Mouse (Mus musculus) intestine, embryonic 14.5 days (tissue): ENCODE data around the gene Golga4. TPM values are rescaled to one million over a fixed set of nuclear protein-coding genes. Genes with fewer than 3 reads are reported as not detected.

Experiments
- ATAC-seq: fragments of 200-750 bp; cut with Nextera tagmentation; replicated peaks from 2 replicates; pipeline ENCODE4 v1.8.0; 2017; ENCODE audit warnings: low read depth, moderate number of reproducible peaks, moderate TSS enrichment, moderate library complexity; ENCODE audit not compliant: low FRiP score, low TSS enrichment
- DNase-seq: peaks from one replicate; pipeline ENCODE4 v3.0.0-alpha.2; 2018; ENCODE audit warnings: low spot score
- H3K27ac ChIP-seq: fragments of 300-500 bp; sonication (generic); 2 replicates; pipeline ENCODE4 v1.5.1; 2014; ENCODE audit warnings: low read depth, mild to moderate bottlenecking, control low read depth
- H3K27me3 ChIP-seq: fragments of 300-500 bp; sonication (generic); replicated peaks from 2 replicates; pipeline ENCODE4 v1.6.1; 2014; ENCODE audit warnings: low read length, control low read depth; ENCODE audit not compliant: control insufficient read depth, insufficient read depth
- H3K36me3 ChIP-seq: fragments of 300-500 bp; sonication (generic); 2 replicates; pipeline ENCODE4 v1.6.1; 2014; ENCODE audit warnings: low read length, control low read depth; ENCODE audit not compliant: control insufficient read depth, insufficient read depth
- H3K4me1 ChIP-seq: fragments of 300-500 bp; sonication (generic); replicated peaks from 2 replicates; pipeline ENCODE4 v1.6.1; 2014; ENCODE audit warnings: low read length, control low read depth, mixed read lengths; ENCODE audit not compliant: control insufficient read depth, insufficient read depth
- H3K4me2 ChIP-seq: fragments of 300-500 bp; sonication (generic); 2 replicates; pipeline ENCODE4 v1.6.1; 2014; ENCODE audit warnings: low read length
- H3K4me3 ChIP-seq: fragments of 300-500 bp; sonication (generic); 2 replicates; pipeline ENCODE4 v1.5.1; 2014; ENCODE audit warnings: low read depth, low read length, control low read depth, mixed read lengths
- H3K9ac ChIP-seq: fragments of 300-500 bp; sonication (generic); 2 replicates; pipeline ENCODE4 v1.6.1; 2014; ENCODE audit warnings: mild to moderate bottlenecking, low read length
- H3K9me3 ChIP-seq: fragments of 300-500 bp; sonication (generic); 2 replicates; pipeline ENCODE4 v1.6.1; 2016; ENCODE audit warnings: low read length, control low read depth; ENCODE audit not compliant: control insufficient read depth
- WGBS: fragments of 180-500 bp; shearing (Covaris S2); extraction: QIAGEN DNeasy Blood & Tissue Kit; methylation state at CpG from one replicate; pipeline ENCODE4 v1.1.7; 2014; 5-methylcytosine and 5-hydroxymethylcytosine counted together
- polyA plus RNA-seq: library from polyadenylated mRNA; unstranded; fragments of >200 nt; fragmentation: Nextera tagmentation; extraction: Ambion mirVana; gene quantifications from 2 replicates; pipeline ENCODE4 v1.2.1, GENCODE M21; 2014

The Golga4 gene
- polyA plus RNA-seq, 1 experiment from 2014 or later: 59.5 TPM

DNA sequence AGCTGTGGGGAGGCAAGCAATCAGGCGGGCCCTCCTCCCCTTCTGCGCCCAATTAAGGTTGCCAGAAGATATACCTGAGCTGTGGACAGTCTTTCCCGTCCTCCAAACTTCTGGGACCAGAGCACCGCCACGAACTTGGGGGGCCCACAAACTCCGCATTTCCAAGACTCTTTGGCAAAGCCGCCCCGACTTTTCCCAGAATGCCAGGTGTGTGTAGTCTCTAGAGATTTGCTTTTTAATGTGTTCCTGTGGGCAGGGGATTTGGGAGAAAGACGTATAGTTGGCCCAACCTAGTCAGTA lies 19.0 kb upstream of the Golga4 start:
- H3K36me3 ChIP-seq: no peaks in the 10 kb centered on the region
- peaks cover 75% of the 10 kb centered on the region for H3K27me3 ChIP-seq
- H3K4me1 ChIP-seq: peaks cover 15% of the 10 kb centered on the region; the same call in 1 of the 2 replicates
- ATAC-seq: no peak
- WGBS: 1% methylated on average over 9 of the region's 9 CpGs
- H3K9ac ChIP-seq: no peak overlapping the region
- DNase-seq: no peak
- no peak overlapping the region for H3K4me2 ChIP-seq
- H3K27ac ChIP-seq: no peak overlapping the region
- H3K9me3 ChIP-seq: no peaks in the 10 kb centered on the region
- no peak overlapping the region for H3K4me3 ChIP-seq

DNA sequence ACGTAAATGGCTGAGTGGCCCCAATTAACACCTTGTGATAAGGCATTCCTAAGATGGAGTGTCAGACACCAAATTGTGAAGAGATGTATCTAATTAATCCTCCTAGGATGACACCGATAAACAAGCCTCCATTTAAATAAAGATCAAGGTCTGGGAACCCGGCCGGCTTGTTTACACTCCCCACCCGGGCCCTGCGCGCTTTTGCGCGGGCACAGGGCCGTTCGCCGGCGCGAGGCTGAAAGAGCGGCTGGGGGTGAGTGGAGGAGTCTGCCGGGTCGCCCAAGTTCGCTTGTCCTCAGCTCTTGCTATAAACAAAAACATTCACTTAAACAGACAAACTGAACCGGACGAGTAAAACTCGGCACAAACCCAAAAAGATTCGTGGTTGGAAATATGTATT lies 18.4 kb upstream of the Golga4 start:
- Histone ChIP-seq H3K4me2 (peak overlapping the region; percentile 51), H3K4me3 (peak overlapping the region; percentile 31), H3K27ac (no peak overlapping the region), H3K9ac (no peak overlapping the region), H3K36me3 (no peaks in the 10 kb centered on the region), H3K4me1 (peaks cover 15% of the 10 kb centered on the region; the same call in 1 of the 2 replicates), H3K27me3 (peaks cover 69% of the 10 kb centered on the region), H3K9me3 (no peaks in the 10 kb centered on the region)
- under 1% methylated on average over 22 of the region's 22 CpGs for WGBS
- ATAC-seq (no peak), DNase-seq (peak; percentile 68)

DNA sequence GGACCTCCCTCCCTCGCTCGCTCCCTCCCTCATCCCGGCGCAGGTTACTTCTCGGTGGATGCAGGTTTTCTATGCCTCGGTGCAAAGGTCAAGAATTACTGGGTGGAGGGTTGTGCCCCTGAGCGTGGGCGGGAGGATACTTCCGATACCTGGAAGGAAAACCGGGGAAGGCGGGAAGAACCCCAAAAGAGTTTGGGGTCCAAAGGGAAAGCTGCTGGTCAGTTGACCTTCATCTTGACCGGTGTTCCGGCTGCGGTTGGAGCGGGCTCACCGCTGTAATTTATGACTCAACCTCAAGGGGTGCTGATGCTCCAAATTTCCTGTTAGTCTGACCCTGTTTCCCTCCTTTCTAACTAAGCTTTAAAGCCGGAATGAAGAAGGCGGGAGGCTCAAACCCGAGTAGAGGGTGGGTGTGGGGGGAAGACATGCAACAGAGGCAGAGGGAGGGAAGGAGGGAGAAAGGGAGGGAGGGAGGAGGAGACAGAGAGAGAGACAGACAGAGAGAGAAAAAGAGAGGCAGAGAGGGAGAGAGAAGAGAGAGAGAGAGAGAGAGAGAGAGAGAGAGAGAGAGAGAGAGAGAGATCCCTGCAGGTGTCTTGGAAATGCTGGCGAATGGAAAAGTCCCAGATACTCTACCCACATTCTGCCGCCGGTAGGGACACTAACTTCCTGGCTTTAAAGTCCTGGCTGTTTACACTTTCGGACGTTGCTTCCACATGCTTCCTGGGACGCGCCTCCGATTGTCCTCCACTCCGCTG lies 17.8 kb upstream of the Golga4 start:
- no peak overlapping the region for H3K27ac ChIP-seq
- no peaks in the 10 kb centered on the region for H3K36me3 ChIP-seq
- ATAC-seq (no peak), DNase-seq (peak; percentile 78)
- H3K27me3 ChIP-seq: peaks cover 62% of the 10 kb centered on the region
- peaks cover 15% of the 10 kb centered on the region; the same call in 1 of the 2 replicates for H3K4me1 ChIP-seq
- H3K9me3 ChIP-seq: no peaks in the 10 kb centered on the region
- no peak overlapping the region for H3K9ac ChIP-seq
- peak overlapping the region; percentile 51 for H3K4me2 ChIP-seq
- WGBS: under 1% methylated on average over 28 of the region's 28 CpGs
- peak overlapping the region; percentile 31 for H3K4me3 ChIP-seq

GRCm38 (mm10) chr9:118488896-118489578 lies 17.0 kb upstream of the Golga4 start:
- H3K4me3 ChIP-seq: peak overlapping the region; percentile 31
- H3K4me2 ChIP-seq: peak overlapping the region; percentile 51
- no peaks in the 10 kb centered on the region for H3K9me3 ChIP-seq
- no peak overlapping the region for H3K9ac ChIP-seq
- H3K36me3 ChIP-seq: no peaks in the 10 kb centered on the region
- DNase-seq: peak; percentile 70
- ATAC-seq: 0 out of 2 replicates have a peak, but pooled peaks have one; percentile 14
- peaks cover 55% of the 10 kb centered on the region for H3K27me3 ChIP-seq
- H3K4me1 ChIP-seq: peaks cover 15% of the 10 kb centered on the region; the same call in 1 of the 2 replicates
- 2% methylated on average over 20 of the region's 20 CpGs for WGBS
- H3K27ac ChIP-seq: no peak overlapping the region

- WGBS: under 1% methylated on average over 16 of the region's 16 CpGs
- H3K4me3 ChIP-seq: peak overlapping the region; percentile 31; the same call in 1 of the 2 replicates
- no peak overlapping the region for H3K27ac ChIP-seq
- peak overlapping the region; percentile 51 for H3K4me2 ChIP-seq
- ATAC-seq (peak; percentile 63), DNase-seq (peak; percentile 87)
- H3K4me1 ChIP-seq: peaks cover 15% of the 10 kb centered on the region; the same call in 1 of the 2 replicates
- H3K27me3 ChIP-seq: peaks cover 50% of the 10 kb centered on the region
- H3K36me3 ChIP-seq: no peaks in the 10 kb centered on the region
- H3K9ac ChIP-seq: no peak overlapping the region
- H3K9me3 ChIP-seq: no peaks in the 10 kb centered on the region
These were observed 16.5 kb upstream of the Golga4 start for GRCm38 (mm10) chr9:118489579-118490019.

DNA sequence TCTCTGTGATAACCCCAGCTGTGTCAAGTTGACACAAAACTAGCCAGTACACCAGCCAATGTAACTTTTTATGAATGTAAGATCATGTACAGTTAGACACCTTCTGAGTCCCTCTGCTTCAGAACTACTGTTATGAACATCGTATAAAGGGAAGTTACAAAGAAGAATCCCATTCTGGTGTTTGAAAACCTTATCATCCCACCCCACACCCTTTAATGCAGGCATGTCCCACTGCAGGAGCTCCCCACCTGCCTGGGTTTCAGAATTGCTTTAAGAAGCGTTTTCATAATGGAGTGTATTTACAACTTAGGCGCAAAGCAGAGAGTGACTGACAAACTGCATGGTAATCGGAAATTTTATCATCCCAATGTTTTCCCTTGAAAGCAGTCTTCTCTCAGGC lies 14.9 kb upstream of the Golga4 start:
- H3K27me3 ChIP-seq: peaks cover 34% of the 10 kb centered on the region
- no peaks in the 10 kb centered on the region for H3K36me3 ChIP-seq
- WGBS: 78% methylated on average over 4 of the region's 4 CpGs
- no peak overlapping the region for H3K4me3 ChIP-seq
- no peak overlapping the region for H3K27ac ChIP-seq
- no peak overlapping the region for H3K9ac ChIP-seq
- H3K4me1 ChIP-seq: peaks cover 15% of the 10 kb centered on the region; the same call in 1 of the 2 replicates
- no peaks in the 10 kb centered on the region for H3K9me3 ChIP-seq
- no peak for DNase-seq
- no peak for ATAC-seq
- H3K4me2 ChIP-seq: no peak overlapping the region

- Histone ChIP-seq H3K4me3 (no peak overlapping the region), H3K4me1 (peaks cover 7% of the 10 kb centered on the region; the same call in 1 of the 2 replicates), H3K27ac (no peak overlapping the region), H3K27me3 (peaks cover 14% of the 10 kb centered on the region), H3K9ac (no peak overlapping the region), H3K36me3 (no peaks in the 10 kb centered on the region), H3K4me2 (no peak overlapping the region), H3K9me3 (no peaks in the 10 kb centered on the region)
- 84% methylated on average over 8 of the region's 8 CpGs for whole genome bisulfite sequencing
- no peak for DNase-seq
- peak; percentile 66 for ATAC-seq
These were observed 13.0 kb upstream of the Golga4 start for GRCm38 (mm10) chr9:118492932-118493698.

GRCm38 (mm10) chr9:118494106-118494505 lies 12.0 kb upstream of the Golga4 start:
- Histone ChIP-seq H3K4me2 (no peak overlapping the region), H3K4me1 (0 out of 2 replicates have a peak, but pooled peaks cover 4% of the 10 kb centered on the region), H3K36me3 (no peaks in the 10 kb centered on the region), H3K27me3 (peaks cover 4% of the 10 kb centered on the region), H3K4me3 (no peak overlapping the region), H3K9me3 (no peaks in the 10 kb centered on the region), H3K27ac (no peak overlapping the region), H3K9ac (no peak overlapping the region)
- WGBS: 92% methylated on average over 5 of the region's 5 CpGs
- ATAC-seq (no peak), DNase-seq (no peak)
